Mouse (Mus musculus) CD4-positive naive resting alpha-beta T cell, adult 76 days (primary cell): ENCODE measurements around the gene Impdh2. TPM values are rescaled to one million over a fixed set of nuclear protein-coding genes. Genes with fewer than 3 reads are reported as not detected.

ENCODE experiments used
- total RNA-seq: library from RNA; stranded (reverse); gene quantifications from one replicate; pipeline ENCODE4 v1.2.4, GENCODE M21; 2023

The Impdh2 gene
- total RNA-seq, result 155 TPM

GRCm38 (mm10) chr9:108560227-108560841 lies at the start of gene Impdh2:
Gene Impdh2, plus strand, starts transcription at chr9:108560286.

GRCm38 (mm10) chr9:108516380-108517251 lies 43.5 kb upstream of the Impdh2 start, which contains the start of gene Qrich1:
Gene Qrich1, plus strand, starts transcription at chr9:108516806.

GRCm38 (mm10) chr9:108566815-108567776 lies 7.0 kb downstream of the Impdh2 start, which contains the start of gene Ndufaf3:
Gene Ndufaf3, minus strand, starts transcription at chr9:108567434.

GRCm38 (mm10) chr9:108569381-108570206 lies 9.5 kb downstream of the Impdh2 start, which contains the start of gene Dalrd3:
Gene Dalrd3, plus strand, starts transcription at chr9:108569886.

GRCm38 (mm10) chr9:108578545-108579343 lies 18.7 kb downstream of the Impdh2 start, which contains the start of gene Wdr6:
Gene Wdr6, minus strand, starts transcription at chr9:108578739.

GRCm38 (mm10) chr9:108596998-108597764 lies 37.1 kb downstream of the Impdh2 start, which contains the start of gene P4htm:
Gene P4htm, minus strand, starts transcription at chr9:108597667.

Other genes with a start within 250 kb of the Impdh2 start
- 164 TPM for gene Gpx1, start 221.4 kb upstream of the Impdh2 start, total RNA-seq
- 142 TPM for gene Usp4, start 212.4 kb upstream of the Impdh2 start, total RNA-seq
- gene 1700102P08Rik, start 167.5 kb upstream of the Impdh2 start, total RNA-seq, result 4.2 TPM
- not detected for gene Ccdc36, start 131.8 kb upstream of the Impdh2 start, total RNA-seq
- gene BC048562, start 123.8 kb upstream of the Impdh2 start, total RNA-seq, result not detected
- gene Ccdc71, start 99.8 kb upstream of the Impdh2 start, total RNA-seq, result 24.7 TPM
- gene Klhdc8b, start 98.7 kb upstream of the Impdh2 start, total RNA-seq, result 5.7 TPM
- 0.59 TPM for gene Lamb2, start 80.5 kb upstream of the Impdh2 start, total RNA-seq
- 325 TPM for gene Usp19, start 69.7 kb upstream of the Impdh2 start, total RNA-seq
- 200 TPM for gene Qars, start 52.6 kb upstream of the Impdh2 start, total RNA-seq
- 248 TPM for gene Qrich1, start 43.5 kb upstream of the Impdh2 start, total RNA-seq
- 24.1 TPM for gene Ndufaf3, start 7.1 kb downstream of the Impdh2 start, total RNA-seq
- 51.5 TPM for gene Dalrd3, start 9.6 kb downstream of the Impdh2 start, total RNA-seq
- gene Wdr6, start 18.5 kb downstream of the Impdh2 start, total RNA-seq, result 26.5 TPM
- gene P4htm, start 37.4 kb downstream of the Impdh2 start, total RNA-seq, result 11.1 TPM
- 191 TPM for gene Arih2, start 89.1 kb downstream of the Impdh2 start, total RNA-seq
- gene Slc25a20, start 101.8 kb downstream of the Impdh2 start, total RNA-seq, result 19.5 TPM
- 9.5 TPM for gene Prkar2a, start 129.0 kb downstream of the Impdh2 start, total RNA-seq
- gene Ip6k2, start 223.5 kb downstream of the Impdh2 start, total RNA-seq, result 82.4 TPM
- gene Nckipsd, start 248.1 kb downstream of the Impdh2 start, total RNA-seq, result 14.3 TPM